Mouse (Mus musculus) C2C12 (cell line): ENCODE data around the gene Hand2.

Source experiments
- CTCF ChIP-seq: IDR thresholded peaks from one replicate; pipeline ENCODE4 v1.5.1; 2011; ENCODE audit not compliant: control insufficient read depth, insufficient read depth, insufficient read length
- MYOD1 ChIP-seq: IDR thresholded peaks from one replicate; pipeline ENCODE4 v1.6.1; 2011; ENCODE audit warnings: low read depth; ENCODE audit not compliant: control insufficient read depth, insufficient read length

GRCm38 (mm10) chr8:57334714-57335113 lies 13.9 kb downstream of the Hand2 start:
- no peak for TF ChIP-seq CTCF
- TF ChIP-seq MYOD1 = no peak
